Mouse (Mus musculus) layer of hippocampus, postnatal 36 days (tissue): ENCODE data around the gene Tymp. TPM values are rescaled to one million over a fixed set of nuclear protein-coding genes. Genes with fewer than 3 reads are reported as not detected.

Source experiments
- DNase-seq, 2 experiments: peaks; one replicate each; pipeline ENCODE4 v3.0.0; 2022
- total RNA-seq, 2 experiments: library from RNA; stranded (reverse); gene quantifications; 2 replicates each; pipeline ENCODE4 v1.2.3; 2021

The Tymp gene
- total RNA-seq, 2 experiments from 2014 or later, result 1.4 to 1.5 TPM

GRCm38 (mm10) chr15:89373762-89374248, 3.0 kb downstream of the Tymp start, which contains the start of gene Sco2:
Gene Sco2, minus strand, starts transcription at chr15:89373846.
- peak; percentile 92 for DNase-seq

GRCm38 (mm10) chr15:89373027-89373761, 3.6 kb downstream of the Tymp start:
- DNase-seq, result peak; percentile 83 to 84

GRCm38 (mm10) chr15:89372536-89372935, 4.3 kb downstream of the Tymp start:
- DNase-seq, result no peak

GRCm38 (mm10) chr15:89372068-89372467, 4.8 kb downstream of the Tymp start:
- DNase-seq, result no peak

- DNase-seq, result no peak
Observed at GRCm38 (mm10) chr15:89365141-89365551, 11.7 kb downstream of the Tymp start.

- DNase-seq, result no peak
Observed at GRCm38 (mm10) chr15:89363051-89363450, 13.8 kb downstream of the Tymp start.

GRCm38 (mm10) chr15:89358784-89359183, 18.1 kb downstream of the Tymp start:
- no peak for DNase-seq

- peak in 1 of 2 experiments; percentile 52 for DNase-seq
Observed at GRCm38 (mm10) chr15:89356372-89356771, 20.5 kb downstream of the Tymp start.

- DNase-seq, result peak; percentile 93 to 95
Observed at GRCm38 (mm10) chr15:89355241-89356187, 21.3 kb downstream of the Tymp start, which contains the start of the genes Lmf2 and Ncaph2. Gene Lmf2, minus strand, starts transcription at chr15:89355659. Gene Ncaph2, plus strand, starts transcription at chr15:89355719.

GRCm38 (mm10) chr15:89354455-89354854, 22.4 kb downstream of the Tymp start:
- no peak for DNase-seq

- no peak for DNase-seq
Observed at GRCm38 (mm10) chr15:89353837-89354236, 23.0 kb downstream of the Tymp start.

GRCm38 (mm10) chr15:89352795-89353194, 24.0 kb downstream of the Tymp start:
- DNase-seq, result no peak

GRCm38 (mm10) chr15:89352054-89352453, 24.8 kb downstream of the Tymp start:
- DNase-seq, result no peak

GRCm38 (mm10) chr15:89351302-89351701, 25.5 kb downstream of the Tymp start:
- no peak for DNase-seq

- DNase-seq, result no peak
Observed at GRCm38 (mm10) chr15:89350447-89350846, 26.4 kb downstream of the Tymp start.

GRCm38 (mm10) chr15:89343325-89343724, 33.5 kb downstream of the Tymp start:
- DNase-seq, result no peak

- DNase-seq, result no peak
Observed at GRCm38 (mm10) chr15:89341678-89342077, 35.2 kb downstream of the Tymp start.

GRCm38 (mm10) chr15:89340136-89340535, 36.7 kb downstream of the Tymp start:
- DNase-seq, result no peak

GRCm38 (mm10) chr15:89339696-89340095, 37.1 kb downstream of the Tymp start:
- no peak for DNase-seq

GRCm38 (mm10) chr15:89336422-89336821, 40.4 kb downstream of the Tymp start:
- no peak for DNase-seq

- DNase-seq, result no peak
Observed at GRCm38 (mm10) chr15:89334774-89335537, 41.9 kb downstream of the Tymp start.

- no peak for DNase-seq
Observed at GRCm38 (mm10) chr15:89334271-89334670, 42.6 kb downstream of the Tymp start, which contains the start of gene Miox. Gene Miox, plus strand, starts transcription at chr15:89334398.
